Mouse (Mus musculus): ENCODE measurements around the gene Slc6a21. TPM values are rescaled to one million over a fixed set of nuclear protein-coding genes. Genes with fewer than 3 reads are reported as not detected.

Slc6a21 gene
- polyA plus RNA-seq, 1 experiment from 2014 or later: not detected

- peaks cover 7% of the 10 kb centered on the region for H3K27me3 ChIP-seq
- H3K4me3 ChIP-seq: no peak overlapping the region
- H3K9me3 ChIP-seq (replicated peaks): no peaks in the 10 kb centered on the region
- H3K27ac ChIP-seq: no peak overlapping the region
- 48% methylated on average over 8 of the region's 8 CpGs for WGBS
- H3K9ac ChIP-seq: no peak overlapping the region
- peaks cover 23% of the 10 kb centered on the region for H3K4me1 ChIP-seq
- no peak for ATAC-seq
- H3K36me3 ChIP-seq (ENCODE audit: poor library complexity, severe bottlenecking): no peaks in the 10 kb centered on the region
- H3K4me2 ChIP-seq: no peak overlapping the region
Observed at GRCm38 (mm10) chr7:45302626-45303025, 25.3 kb downstream of the Slc6a21 start.

GRCm38 (mm10) chr7:45304869-45305268, 27.6 kb downstream of the Slc6a21 start:
- Histone ChIP-seq H3K27ac (no peak overlapping the region), H3K4me1 (peaks cover 32% of the 10 kb centered on the region), H3K4me3 (peak overlapping the region; percentile 20), H3K36me3 (ENCODE audit: poor library complexity, severe bottlenecking) (no peaks in the 10 kb centered on the region), H3K9ac (peak overlapping the region; percentile 37), H3K27me3 (peaks cover 7% of the 10 kb centered on the region), H3K4me2 (peak overlapping the region; percentile 51), H3K9me3 (replicated peaks) (no peaks in the 10 kb centered on the region)
- WGBS: 9% methylated on average over 11 of the region's 13 CpGs
- ATAC-seq: no peak

GRCm38 (mm10) chr7:45305275-45305674, 28.0 kb downstream of the Slc6a21 start:
- Histone ChIP-seq H3K27ac (no peak overlapping the region), H3K9me3 (replicated peaks) (no peaks in the 10 kb centered on the region), H3K36me3 (ENCODE audit: poor library complexity, severe bottlenecking) (no peaks in the 10 kb centered on the region), H3K9ac (peak overlapping the region; percentile 37; the same call in 1 of the 2 replicates), H3K4me3 (peak overlapping the region; percentile 20), H3K4me2 (peak overlapping the region; percentile 51), H3K4me1 (peaks cover 32% of the 10 kb centered on the region), H3K27me3 (peaks cover 7% of the 10 kb centered on the region)
- 0 out of 2 replicates have a peak, but pooled peaks have one; percentile 39 for ATAC-seq
- WGBS: 3% methylated on average over 17 of the region's 17 CpGs

- Histone ChIP-seq H3K4me3 (no peak overlapping the region), H3K4me1 (peaks cover 31% of the 10 kb centered on the region), H3K27me3 (no peaks in the 10 kb centered on the region; the same call in 1 of the 2 replicates), H3K36me3 (ENCODE audit: poor library complexity, severe bottlenecking) (no peaks in the 10 kb centered on the region), H3K4me2 (no peak overlapping the region), H3K9me3 (replicated peaks) (no peaks in the 10 kb centered on the region), H3K9ac (no peak overlapping the region), H3K27ac (no peak overlapping the region)
- ATAC-seq: no peak
- 66% methylated on average over 14 of the region's 15 CpGs for WGBS
Observed at GRCm38 (mm10) chr7:45308551-45309240, 31.4 kb downstream of the Slc6a21 start.

GRCm38 (mm10) chr7:45309455-45309854, 32.1 kb downstream of the Slc6a21 start:
- H3K4me2 ChIP-seq: no peak overlapping the region
- ATAC-seq: no peak
- peak overlapping the region; percentile 34; the same call in 1 of the 2 replicates for H3K9ac ChIP-seq
- no peaks in the 10 kb centered on the region; the same call in 1 of the 2 replicates for H3K27me3 ChIP-seq
- no peaks in the 10 kb centered on the region for H3K9me3 ChIP-seq (replicated peaks)
- H3K36me3 ChIP-seq (ENCODE audit: poor library complexity, severe bottlenecking): no peaks in the 10 kb centered on the region
- no peak overlapping the region for H3K27ac ChIP-seq
- no peak overlapping the region for H3K4me3 ChIP-seq
- H3K4me1 ChIP-seq: peaks cover 31% of the 10 kb centered on the region
- 5% methylated on average over 9 of the region's 9 CpGs for WGBS

GRCm38 (mm10) chr7:45312023-45312422, 34.7 kb downstream of the Slc6a21 start:
- H3K27me3 ChIP-seq: no peaks in the 10 kb centered on the region
- no peak overlapping the region for H3K27ac ChIP-seq
- ATAC-seq: no peak
- no peak overlapping the region for H3K4me2 ChIP-seq
- no peaks in the 10 kb centered on the region for H3K36me3 ChIP-seq (ENCODE audit: poor library complexity, severe bottlenecking)
- H3K4me1 ChIP-seq: peaks cover 20% of the 10 kb centered on the region
- WGBS: 82% methylated on average over 8 of the region's 8 CpGs
- no peak overlapping the region for H3K9ac ChIP-seq
- H3K4me3 ChIP-seq: no peak overlapping the region
- no peaks in the 10 kb centered on the region for H3K9me3 ChIP-seq (replicated peaks)

- no peaks in the 10 kb centered on the region for H3K27me3 ChIP-seq
- 25% methylated on average over 10 of the region's 10 CpGs for WGBS
- no peak overlapping the region for H3K9ac ChIP-seq
- H3K27ac ChIP-seq: no peak overlapping the region
- no peak overlapping the region for H3K4me3 ChIP-seq
- H3K9me3 ChIP-seq (replicated peaks): no peaks in the 10 kb centered on the region
- no peak overlapping the region for H3K4me2 ChIP-seq
- ATAC-seq: no peak
- H3K4me1 ChIP-seq: peaks cover 20% of the 10 kb centered on the region
- H3K36me3 ChIP-seq (ENCODE audit: poor library complexity, severe bottlenecking): no peaks in the 10 kb centered on the region
Observed at GRCm38 (mm10) chr7:45312686-45313453, 35.6 kb downstream of the Slc6a21 start.

GRCm38 (mm10) chr7:45313495-45313894, 36.2 kb downstream of the Slc6a21 start:
- no peak overlapping the region for H3K4me3 ChIP-seq
- WGBS: 40% methylated on average over 9 of the region's 9 CpGs
- no peak overlapping the region for H3K27ac ChIP-seq
- no peaks in the 10 kb centered on the region for H3K9me3 ChIP-seq (replicated peaks)
- no peak overlapping the region for H3K9ac ChIP-seq
- ATAC-seq: no peak
- no peaks in the 10 kb centered on the region for H3K27me3 ChIP-seq
- H3K4me1 ChIP-seq: peaks cover 20% of the 10 kb centered on the region
- no peaks in the 10 kb centered on the region for H3K36me3 ChIP-seq (ENCODE audit: poor library complexity, severe bottlenecking)
- H3K4me2 ChIP-seq: no peak overlapping the region

GRCm38 (mm10) chr7:45315182-45315701, 37.9 kb downstream of the Slc6a21 start:
- H3K4me2 ChIP-seq: no peak overlapping the region
- H3K4me1 ChIP-seq: peaks cover 11% of the 10 kb centered on the region
- 86% methylated on average over 10 of the region's 10 CpGs for WGBS
- H3K9me3 ChIP-seq (replicated peaks): no peaks in the 10 kb centered on the region
- H3K27ac ChIP-seq: no peak overlapping the region
- H3K4me3 ChIP-seq: no peak overlapping the region
- H3K9ac ChIP-seq: no peak overlapping the region
- H3K27me3 ChIP-seq: no peaks in the 10 kb centered on the region
- ATAC-seq: no peak
- no peaks in the 10 kb centered on the region for H3K36me3 ChIP-seq (ENCODE audit: poor library complexity, severe bottlenecking)

GRCm38 (mm10) chr7:45316536-45316935, 39.2 kb downstream of the Slc6a21 start:
- Histone ChIP-seq H3K9me3 (replicated peaks) (no peaks in the 10 kb centered on the region), H3K4me2 (no peak overlapping the region), H3K4me3 (no peak overlapping the region), H3K4me1 (peaks cover 11% of the 10 kb centered on the region), H3K9ac (no peak overlapping the region), H3K27me3 (no peaks in the 10 kb centered on the region), H3K27ac (no peak overlapping the region), H3K36me3 (ENCODE audit: poor library complexity, severe bottlenecking) (no peaks in the 10 kb centered on the region)
- WGBS: 93% methylated on average over 14 of the region's 14 CpGs
- ATAC-seq: no peak

GRCm38 (mm10) chr7:45322245-45322644, 44.9 kb downstream of the Slc6a21 start:
- Histone ChIP-seq H3K36me3 (ENCODE audit: poor library complexity, severe bottlenecking) (no peaks in the 10 kb centered on the region), H3K9me3 (replicated peaks) (no peaks in the 10 kb centered on the region), H3K4me3 (no peak overlapping the region), H3K27me3 (no peaks in the 10 kb centered on the region), H3K9ac (no peak overlapping the region), H3K4me1 (no peaks in the 10 kb centered on the region), H3K27ac (no peak overlapping the region), H3K4me2 (no peak overlapping the region)
- ATAC-seq: no peak
- WGBS: 90% methylated on average over 4 of the region's 4 CpGs

- Histone ChIP-seq H3K9me3 (replicated peaks) (no peaks in the 10 kb centered on the region), H3K4me1 (no peaks in the 10 kb centered on the region), H3K27me3 (no peaks in the 10 kb centered on the region), H3K9ac (no peak overlapping the region), H3K36me3 (ENCODE audit: poor library complexity, severe bottlenecking) (no peaks in the 10 kb centered on the region), H3K4me2 (no peak overlapping the region), H3K4me3 (no peak overlapping the region), H3K27ac (no peak overlapping the region)
- no peak for ATAC-seq
- 91% methylated on average over 5 of the region's 5 CpGs for WGBS
Observed at GRCm38 (mm10) chr7:45323069-45323468, 45.8 kb downstream of the Slc6a21 start.

Data from forebrain, embryonic 13.5 days (tissue).